Mouse (Mus musculus): Measurements from ENCODE around the gene Spint1. TPM values are rescaled to one million over a fixed set of nuclear protein-coding genes. Genes with fewer than 3 reads are reported as not detected.

Gene Spint1
- total RNA-seq, 4 experiments from 2014 or later = 1.8 to 3.9 (median 2.6) TPM

DNA sequence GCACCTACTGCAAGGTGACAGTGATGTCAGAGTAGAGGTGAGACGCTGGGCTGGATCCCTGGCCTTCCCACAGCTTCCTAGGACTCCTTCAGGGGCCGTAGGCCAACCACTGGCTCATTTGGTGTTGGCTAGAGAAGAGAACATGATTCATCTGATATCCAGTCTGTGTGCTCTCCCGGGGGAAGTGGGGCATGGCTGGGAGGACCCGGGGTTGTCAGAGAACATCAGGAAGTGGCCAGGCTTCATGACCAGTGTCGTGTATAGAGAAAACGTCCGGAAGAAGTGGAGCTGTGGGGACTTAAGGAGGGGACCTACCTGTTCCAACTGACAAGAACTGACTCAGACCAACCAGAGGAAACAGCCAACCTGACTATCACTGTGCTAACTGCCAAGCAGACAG is 8.1 kb downstream of the Spint1 start:
- DNase-seq = no peak

DNA sequence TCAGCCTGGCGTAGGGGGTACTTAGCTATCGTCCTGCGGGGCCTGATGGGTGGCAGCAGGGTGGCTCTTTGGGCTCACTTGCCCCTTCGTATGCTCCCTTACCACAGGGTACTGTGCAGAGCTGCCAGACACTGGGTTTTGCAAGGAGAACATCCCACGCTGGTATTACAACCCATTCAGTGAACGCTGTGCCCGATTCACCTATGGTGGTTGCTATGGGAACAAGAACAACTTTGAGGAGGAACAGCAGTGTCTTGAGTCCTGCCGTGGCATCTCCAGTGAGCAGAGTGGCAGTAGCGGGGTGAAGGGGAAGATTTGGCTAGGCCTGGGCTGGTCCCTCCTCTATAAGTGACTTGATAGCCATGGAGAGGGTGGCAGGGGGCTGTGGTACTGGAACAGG is 10.7 kb downstream of the Spint1 start:
- DNase-seq = no peak

- no peak for DNase-seq
Observed at GRCm38 (mm10) chr2:119249592-119250061, 12.5 kb downstream of the Spint1 start.

DNA sequence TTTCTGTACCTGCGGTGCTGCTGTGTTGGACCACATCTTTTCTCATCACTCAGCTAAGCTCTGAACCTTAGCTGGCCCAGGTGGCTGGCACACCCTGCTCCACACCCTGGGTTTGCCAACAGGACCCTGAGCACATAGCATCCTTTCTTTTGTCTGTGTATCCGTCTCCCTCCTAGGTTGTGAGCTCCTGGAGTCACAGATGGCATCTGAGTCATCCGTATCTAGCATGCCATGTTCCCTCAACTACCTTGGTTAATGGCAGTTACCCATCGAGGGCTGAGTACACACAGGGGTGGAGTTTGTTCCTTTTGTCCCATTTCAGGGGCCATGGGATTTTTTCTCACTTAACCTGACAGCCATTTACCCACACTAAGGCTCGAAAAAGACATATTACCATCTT is 13.2 kb downstream of the Spint1 start:
- DNase-seq = no peak

DNA sequence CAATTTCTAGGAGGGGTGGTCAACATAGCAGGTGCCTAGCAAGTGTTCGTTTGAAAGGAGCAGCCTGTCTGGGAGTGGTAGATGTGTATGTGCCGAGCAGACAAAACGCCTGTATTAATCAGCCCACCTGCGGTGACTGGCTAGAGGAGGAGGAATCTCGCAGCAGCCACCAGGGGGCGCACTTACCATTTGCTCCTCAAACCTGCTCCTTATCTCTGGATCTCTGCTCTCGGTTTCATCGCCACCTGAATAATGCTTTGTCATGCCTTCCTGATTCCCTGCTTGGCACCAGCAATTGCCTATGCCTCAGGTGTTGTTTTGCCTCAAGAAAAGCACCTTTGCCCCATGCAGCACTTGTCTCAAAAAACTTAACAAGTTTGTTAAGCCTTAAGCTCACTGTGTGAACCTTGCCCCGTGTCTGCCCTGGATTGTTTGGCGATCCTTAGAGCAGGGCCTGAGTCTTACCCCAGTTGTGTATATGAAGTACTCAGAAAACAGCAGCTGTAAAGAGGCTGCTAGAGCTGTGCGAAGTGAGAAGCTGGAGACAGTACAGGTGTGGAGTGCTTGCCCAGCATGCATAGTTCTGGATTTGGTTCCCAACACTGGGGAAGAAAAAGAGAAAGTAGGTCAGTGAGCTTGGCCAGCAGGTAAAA is 13.8 kb downstream of the Spint1 start:
- peak; percentile 64 for DNase-seq

DNA sequence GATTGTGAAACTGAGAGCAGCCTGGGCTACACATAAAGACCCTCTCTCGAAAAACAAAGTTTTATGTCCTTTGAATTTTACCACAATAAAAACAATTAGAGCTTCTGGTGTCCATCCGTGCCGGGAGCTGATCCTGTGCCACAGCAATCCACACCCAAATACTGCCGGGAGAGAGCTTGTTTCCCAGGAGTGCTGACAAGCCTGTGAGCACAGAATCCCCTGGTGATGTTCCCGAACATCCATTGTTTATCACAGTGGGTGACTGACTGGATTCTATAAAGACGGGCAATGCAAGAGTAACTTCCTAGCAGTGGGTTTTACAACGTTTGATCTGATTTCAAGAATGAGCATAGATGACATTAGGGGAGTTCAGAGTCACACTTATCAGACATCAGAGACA is 17.8 kb downstream of the Spint1 start:
- no peak for DNase-seq

GRCm38 (mm10) chr2:119260518-119260917 is 23.4 kb downstream of the Spint1 start:
- DNase-seq = no peak

- DNase-seq = no peak
Observed at GRCm38 (mm10) chr2:119261326-119261725, 24.2 kb downstream of the Spint1 start.

- DNase-seq = peak; percentile 92
Observed at GRCm38 (mm10) chr2:119262978-119263377, 25.8 kb downstream of the Spint1 start.

DNA sequence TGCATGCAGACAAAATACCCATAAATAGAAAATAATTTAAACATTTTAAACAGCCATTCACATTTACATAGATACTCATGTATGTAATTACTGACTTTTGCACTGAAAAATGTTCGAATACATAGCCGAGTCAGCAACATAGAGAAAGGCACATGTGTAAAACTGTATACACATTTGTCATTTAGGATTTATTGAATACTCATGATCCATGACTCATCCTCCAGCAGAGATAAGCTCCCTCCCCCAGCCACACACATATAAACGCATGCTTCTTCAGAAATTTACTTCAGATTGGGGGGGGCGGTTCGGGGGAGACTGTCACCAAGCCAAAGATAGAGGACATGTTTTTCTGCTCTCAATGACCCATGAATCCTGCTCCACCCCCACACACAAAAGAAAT is 26.7 kb downstream of the Spint1 start:
- DNase-seq = no peak

GRCm38 (mm10) chr2:119270286-119270642 is 33.1 kb downstream of the Spint1 start:
- DNase-seq = no peak

DNA sequence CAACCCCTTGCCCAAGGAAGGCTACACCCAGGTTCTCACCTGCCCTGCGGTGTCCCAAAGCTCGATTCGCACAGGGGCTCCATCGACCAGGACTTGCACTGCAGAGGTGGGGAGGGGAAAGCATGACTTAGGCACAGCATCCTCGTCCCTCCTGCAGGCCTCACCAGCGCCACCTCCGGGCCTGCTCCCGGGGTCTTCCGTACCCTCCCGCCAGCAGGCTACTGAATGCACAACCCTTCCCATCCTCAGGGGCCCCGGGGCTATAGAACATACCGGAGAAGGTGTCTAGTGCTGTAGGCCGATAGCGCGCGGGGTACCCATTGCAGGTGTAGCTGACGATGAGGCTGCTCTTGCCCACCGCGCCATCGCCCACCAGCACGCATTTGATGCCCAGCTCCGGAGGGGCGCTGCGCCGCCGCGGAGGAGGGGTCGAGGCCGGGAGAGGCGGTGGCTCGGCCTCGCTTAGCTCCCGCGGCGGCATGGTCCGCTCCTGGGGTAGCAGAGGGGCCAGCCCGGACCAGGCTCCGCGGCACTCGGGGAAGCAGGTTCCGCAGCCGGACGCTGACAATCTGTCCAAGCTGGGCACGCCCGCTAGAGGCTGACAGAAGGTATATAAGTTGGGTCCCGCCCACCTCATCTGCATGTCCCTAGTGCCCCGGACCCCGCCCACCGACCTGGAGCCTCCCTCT is 33.6 kb downstream of the Spint1 start, which contains the start of gene Rhov:
Rhov (minus strand) TSS at position 630 of the 689 bp plus-strand sequence.
- no peak for DNase-seq

- DNase-seq = no peak
Observed at GRCm38 (mm10) chr2:119274126-119274525, 37.0 kb downstream of the Spint1 start.

- no peak for DNase-seq
Observed at GRCm38 (mm10) chr2:119276926-119277325, 39.8 kb downstream of the Spint1 start.

- DNase-seq = no peak
Observed at GRCm38 (mm10) chr2:119277810-119278209, 40.6 kb downstream of the Spint1 start.

- no peak for DNase-seq
Observed at GRCm38 (mm10) chr2:119281899-119282565, 44.9 kb downstream of the Spint1 start.

DNA sequence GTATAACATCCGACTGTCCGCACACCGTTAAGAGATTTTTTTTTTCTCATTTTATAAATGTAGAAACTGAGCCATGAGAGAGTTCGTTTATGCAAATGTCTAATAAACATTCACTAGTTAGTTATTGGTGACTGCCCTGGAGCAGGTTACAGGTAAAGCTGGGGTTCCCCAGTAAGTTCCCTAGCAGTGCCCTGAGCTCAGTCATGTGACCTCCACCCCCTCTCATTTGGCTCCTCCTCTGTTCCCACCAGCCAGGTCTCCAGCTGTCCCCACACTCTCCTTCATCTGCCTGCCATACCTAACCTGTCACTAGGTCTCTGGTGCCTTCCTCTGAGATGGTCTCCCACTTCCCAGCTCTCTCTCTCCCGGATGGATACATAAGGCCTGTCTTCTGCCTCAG is 50.2 kb downstream of the Spint1 start:
- DNase-seq = no peak

DNA sequence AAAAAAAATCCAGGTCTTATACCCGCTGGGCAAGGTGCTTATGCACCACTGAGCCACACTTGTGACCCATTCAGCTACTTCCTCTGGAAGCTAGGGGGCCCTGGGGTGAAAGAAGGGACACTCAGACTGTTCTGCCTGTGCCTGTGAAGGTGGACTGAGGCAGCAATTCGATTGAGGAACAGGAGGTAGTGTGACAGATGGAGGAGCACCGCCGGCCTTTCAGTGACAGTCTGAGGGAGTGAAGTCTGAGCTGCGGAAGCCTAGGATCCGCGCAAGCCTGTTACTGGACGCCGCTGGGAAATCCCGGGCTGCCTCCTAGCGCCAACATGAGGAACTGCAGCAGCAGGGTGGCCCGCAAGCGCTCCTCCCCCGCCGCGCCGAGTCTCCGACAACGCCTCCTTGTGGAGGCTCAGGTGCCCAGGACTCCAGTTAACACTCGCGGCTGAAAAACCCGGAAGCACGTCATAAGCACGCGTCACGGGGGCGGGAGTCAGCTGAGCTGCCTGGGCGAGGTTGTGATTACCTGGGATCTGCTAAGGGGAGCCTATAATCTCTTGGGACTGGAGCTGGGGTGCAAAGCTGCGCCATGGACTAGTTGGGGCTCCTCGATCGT is 51.2 kb downstream of the Spint1 start, which contains the start of gene Vps18:
Vps18 (plus strand) TSS at position 471 of the 613 bp plus-strand sequence.
- peak; percentile 96 for DNase-seq

DNA sequence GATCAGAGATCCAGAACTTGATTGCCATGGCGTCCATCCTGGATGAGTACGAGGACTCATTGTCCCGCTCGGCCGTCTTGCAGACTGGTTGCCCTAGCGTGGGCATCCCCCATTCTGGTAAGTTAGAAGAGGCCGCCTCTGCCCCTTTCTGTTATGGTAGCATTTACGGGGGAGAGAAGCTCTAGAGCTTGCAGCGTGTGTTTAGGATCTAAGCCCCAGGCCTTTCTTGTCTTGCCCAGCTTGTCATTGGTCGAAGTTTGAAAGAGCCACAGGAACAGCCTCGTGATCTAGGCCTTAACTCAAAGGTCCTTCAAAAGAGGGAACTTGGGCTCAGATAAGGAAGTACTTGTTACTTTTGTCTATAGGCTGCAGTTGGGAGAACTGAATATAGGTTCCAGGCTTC is 51.9 kb downstream of the Spint1 start:
- no peak for DNase-seq

DNA sequence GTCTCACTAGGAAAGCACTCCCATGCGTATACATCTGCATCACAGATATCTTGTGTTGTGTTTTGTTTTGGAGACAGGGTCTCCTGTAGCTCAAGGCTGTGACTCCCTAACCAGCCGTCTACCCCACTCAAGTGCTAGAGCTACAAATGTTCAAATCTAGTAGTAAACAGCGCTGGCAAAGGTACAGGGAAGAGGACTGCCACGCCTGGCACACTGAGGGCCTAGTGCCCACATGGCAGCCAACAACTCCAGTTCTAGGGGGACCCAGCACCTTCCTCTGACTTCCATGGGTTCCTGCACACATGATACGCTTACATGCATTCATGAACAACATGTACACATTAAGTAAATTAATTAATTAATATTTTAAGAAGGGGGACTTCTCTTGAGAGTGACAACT is 55.1 kb downstream of the Spint1 start:
- no peak for DNase-seq

DNA sequence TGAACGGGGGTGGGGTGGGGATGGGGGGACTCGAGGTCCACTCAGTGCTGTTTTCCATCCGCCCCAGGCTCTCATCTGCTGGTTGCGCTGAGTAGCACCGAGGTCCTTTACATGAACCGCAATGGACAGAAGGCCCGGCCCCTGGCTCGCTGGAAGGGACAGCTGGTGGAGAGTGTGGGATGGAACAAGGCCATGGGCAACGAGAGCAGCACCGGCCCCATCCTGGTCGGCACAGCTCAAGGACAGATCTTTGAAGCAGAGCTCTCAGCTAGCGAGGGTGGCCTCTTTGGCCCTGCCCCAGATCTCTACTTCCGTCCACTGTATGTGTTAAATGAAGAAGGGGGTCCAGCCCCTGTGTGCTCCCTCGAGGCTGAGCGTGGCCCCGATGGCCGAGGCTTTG is 55.7 kb downstream of the Spint1 start:
- DNase-seq = no peak

- DNase-seq = no peak
Observed at GRCm38 (mm10) chr2:119293311-119293710, 56.1 kb downstream of the Spint1 start.

GRCm38 (mm10) chr2:119293776-119294390 is 56.7 kb downstream of the Spint1 start:
- DNase-seq = no peak

Data from adrenal gland, adult 8-10 months (tissue).